Mouse (Mus musculus): ENCODE data around the gene Olfr574. TPM values are rescaled to one million over a fixed set of nuclear protein-coding genes. Genes with fewer than 3 reads are reported as not detected.
A peak's percentile ranks its signal among the peaks of the same experiment; 100 is the strongest.

The Olfr574 gene
- polyA plus RNA-seq (2012; rRNA removed), result not detected in 2 replicates

GRCm38 (mm10) chr7:102948167-102948566, at the start of gene Olfr574:
Olfr574 (plus strand) TSS chr7:102948467.
- TF ChIP-seq POLR2A (IDR thresholded peaks at IDR 0.05; ENCODE audit: low read depth, low read length), result no peak
- no peak for TF ChIP-seq CTCF (IDR thresholded peaks at IDR 0.05; ENCODE audit: extremely low read depth, insufficient read depth, insufficient read length, insufficient replicate concordance)
- Histone ChIP-seq H3K36me3 (ENCODE audit: control insufficient read depth, insufficient read depth, low read length) (no peaks in the 10 kb centered on the region), H3K4me1 (ENCODE audit: control insufficient read depth, insufficient read depth, insufficient read length) (no peaks in the 10 kb centered on the region), H3K4me3 (ENCODE audit: extremely low read depth, insufficient read depth, insufficient read length) (no peak within 1 kb of the TSS), H3K27me3 (ENCODE audit: control insufficient read depth, insufficient read depth, low read length) (no peaks in the 10 kb centered on the region), H3K27ac (ENCODE audit: insufficient read depth, low read length) (no peak within 1 kb of the TSS)
- DNase-seq (ENCODE audit: low read depth in 1 of 2, low spot score in 2 of 2), result no peak
- 81% methylated on average over 1 of the region's 1 CpGs for WGBS

- no peak for TF ChIP-seq POLR2A (IDR thresholded peaks at IDR 0.05; ENCODE audit: low read depth, low read length)
- TF ChIP-seq CTCF (IDR thresholded peaks at IDR 0.05; ENCODE audit: extremely low read depth, insufficient read depth, insufficient read length, insufficient replicate concordance), result no peak
- Histone ChIP-seq H3K36me3 (ENCODE audit: control insufficient read depth, insufficient read depth, low read length) (no peaks in the 10 kb centered on the region), H3K4me1 (ENCODE audit: control insufficient read depth, insufficient read depth, insufficient read length) (no peaks in the 10 kb centered on the region), H3K4me3 (ENCODE audit: extremely low read depth, insufficient read depth, insufficient read length) (no peak overlapping the region), H3K27ac (ENCODE audit: insufficient read depth, low read length) (no peak overlapping the region), H3K27me3 (ENCODE audit: control insufficient read depth, insufficient read depth, low read length) (no peaks in the 10 kb centered on the region)
- WGBS, result 22% methylated on average over 1 of the region's 1 CpGs
- DNase-seq (ENCODE audit: low read depth in 1 of 2, low spot score in 2 of 2), result no peak
These were observed 33.0 kb upstream of the Olfr574 start for GRCm38 (mm10) chr7:102915261-102915660.

GRCm38 (mm10) chr7:102916405-102916804, 31.9 kb upstream of the Olfr574 start:
- TF ChIP-seq CTCF (IDR thresholded peaks at IDR 0.05; ENCODE audit: extremely low read depth, insufficient read depth, insufficient read length, insufficient replicate concordance) (no peak), POLR2A (IDR thresholded peaks at IDR 0.05; ENCODE audit: low read depth, low read length) (no peak)
- no peaks in the 10 kb centered on the region for H3K4me1 ChIP-seq (ENCODE audit: control insufficient read depth, insufficient read depth, insufficient read length)
- no peak for DNase-seq (ENCODE audit: low read depth in 1 of 2, low spot score in 2 of 2)
- no peak overlapping the region for H3K27ac ChIP-seq (ENCODE audit: insufficient read depth, low read length)
- WGBS, result 74% methylated on average over 5 of the region's 5 CpGs
- H3K36me3 ChIP-seq (ENCODE audit: control insufficient read depth, insufficient read depth, low read length), result no peaks in the 10 kb centered on the region
- no peak overlapping the region for H3K4me3 ChIP-seq (ENCODE audit: extremely low read depth, insufficient read depth, insufficient read length)
- H3K27me3 ChIP-seq (ENCODE audit: control insufficient read depth, insufficient read depth, low read length), result no peaks in the 10 kb centered on the region

DNA sequence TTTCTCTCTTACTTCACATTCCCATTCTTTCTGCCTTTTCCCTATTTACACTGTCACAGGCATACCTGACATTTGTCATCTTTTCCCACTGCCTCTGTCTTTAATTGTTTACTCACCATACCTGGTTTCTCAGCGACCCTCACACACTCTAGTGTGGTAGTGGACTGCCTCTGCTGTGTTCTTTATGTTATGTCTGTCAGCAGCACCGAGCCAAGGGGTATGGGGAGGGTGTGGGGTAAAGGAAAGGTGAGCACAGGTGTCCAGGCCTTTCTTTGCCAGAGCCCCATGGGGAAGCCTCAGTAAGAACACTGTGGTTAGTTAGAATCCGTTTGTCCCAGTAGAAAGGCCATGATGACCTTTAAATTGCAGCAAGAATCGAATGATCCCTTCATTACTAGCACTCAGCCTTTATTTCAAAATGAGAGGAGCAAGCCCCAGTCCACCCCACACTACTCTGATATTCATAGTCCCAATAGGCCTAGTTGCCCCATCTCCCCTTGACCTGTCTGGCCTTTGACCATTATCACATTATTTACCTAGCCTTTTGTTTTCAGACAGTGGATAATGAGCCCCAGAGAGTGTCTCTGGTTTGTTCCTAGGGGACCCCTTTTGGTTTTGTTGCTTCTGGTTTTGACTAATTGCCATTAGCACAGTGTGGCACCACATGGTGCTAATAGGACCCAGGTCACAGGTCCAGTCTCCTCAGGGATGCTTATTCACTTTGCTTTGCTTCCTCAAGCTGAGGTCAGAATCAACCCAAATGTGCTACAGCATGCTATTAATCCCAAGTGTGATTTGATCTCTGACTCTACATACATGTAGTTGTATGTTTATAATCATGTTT, 31.0 kb upstream of the Olfr574 start, which contains the start of gene Olfr571:
Gene Olfr571 (minus strand): TSS at position 505 of the 844 bp plus-strand sequence.
- H3K36me3 ChIP-seq (ENCODE audit: control insufficient read depth, insufficient read depth, low read length), result no peaks in the 10 kb centered on the region
- no peak within 1 kb of the TSS for H3K27ac ChIP-seq (ENCODE audit: insufficient read depth, low read length)
- no peak within 1 kb of the TSS for H3K4me3 ChIP-seq (ENCODE audit: extremely low read depth, insufficient read depth, insufficient read length)
- TF ChIP-seq POLR2A (IDR thresholded peaks at IDR 0.05; ENCODE audit: low read depth, low read length), result no peak
- TF ChIP-seq CTCF (IDR thresholded peaks at IDR 0.05; ENCODE audit: extremely low read depth, insufficient read depth, insufficient read length, insufficient replicate concordance), result no peak
- 81% methylated on average over 4 of the region's 4 CpGs for WGBS
- H3K4me1 ChIP-seq (ENCODE audit: control insufficient read depth, insufficient read depth, insufficient read length), result no peaks in the 10 kb centered on the region
- no peak for DNase-seq (ENCODE audit: low read depth in 1 of 2, low spot score in 2 of 2)
- H3K27me3 ChIP-seq (ENCODE audit: control insufficient read depth, insufficient read depth, low read length), result no peaks in the 10 kb centered on the region

GRCm38 (mm10) chr7:102919632-102920031, 28.6 kb upstream of the Olfr574 start:
- no peaks in the 10 kb centered on the region for H3K27me3 ChIP-seq (ENCODE audit: control insufficient read depth, insufficient read depth, low read length)
- peak in 1 of 2 experiments; percentile 3 for DNase-seq (ENCODE audit: low read depth in 1 of 2, low spot score in 2 of 2)
- no peak overlapping the region for H3K4me3 ChIP-seq (ENCODE audit: extremely low read depth, insufficient read depth, insufficient read length)
- 16% methylated on average over 1 of the region's 1 CpGs for WGBS
- H3K27ac ChIP-seq (ENCODE audit: insufficient read depth, low read length), result no peak overlapping the region
- TF ChIP-seq POLR2A (IDR thresholded peaks at IDR 0.05; ENCODE audit: low read depth, low read length) (no peak), CTCF (IDR thresholded peaks at IDR 0.05; ENCODE audit: extremely low read depth, insufficient read depth, insufficient read length, insufficient replicate concordance) (no peak)
- H3K36me3 ChIP-seq (ENCODE audit: control insufficient read depth, insufficient read depth, low read length), result no peaks in the 10 kb centered on the region
- no peaks in the 10 kb centered on the region for H3K4me1 ChIP-seq (ENCODE audit: control insufficient read depth, insufficient read depth, insufficient read length)

DNA sequence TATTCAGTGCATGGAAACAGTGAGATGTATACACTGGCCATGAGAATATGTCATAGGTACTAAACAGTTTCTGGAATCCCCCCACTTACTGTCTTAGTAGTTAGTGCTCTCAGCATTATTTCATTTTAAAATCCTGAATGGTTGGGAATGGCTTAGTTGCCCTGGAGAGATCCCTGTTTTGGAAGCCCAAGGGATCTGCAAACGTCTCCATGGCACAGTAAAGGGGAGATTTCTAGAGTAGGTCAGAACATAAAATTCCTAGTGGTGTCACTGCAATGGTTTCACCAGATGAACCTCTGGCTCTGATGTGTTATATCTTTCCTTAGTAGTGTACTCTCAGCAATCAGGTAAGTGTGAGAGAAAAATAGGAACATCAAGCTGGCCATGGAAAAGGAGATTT, 24.2 kb upstream of the Olfr574 start, which contains the start of gene Olfr572:
Gene Olfr572 (plus strand): TSS at position 301 of the 400 bp plus-strand sequence.
- H3K4me3 ChIP-seq (ENCODE audit: extremely low read depth, insufficient read depth, insufficient read length), result no peak within 1 kb of the TSS
- 70% methylated on average over 1 of the region's 1 CpGs for WGBS

GRCm38 (mm10) chr7:102927105-102927504, 21.2 kb upstream of the Olfr574 start:
- DNase-seq (ENCODE audit: low read depth in 1 of 2, low spot score in 2 of 2), result no peak
- TF ChIP-seq CTCF (IDR thresholded peaks at IDR 0.05; ENCODE audit: extremely low read depth, insufficient read depth, insufficient read length, insufficient replicate concordance), result no peak
- no peak for TF ChIP-seq POLR2A (IDR thresholded peaks at IDR 0.05; ENCODE audit: low read depth, low read length)
- WGBS, result 21% methylated on average over 3 of the region's 3 CpGs
- Histone ChIP-seq H3K27ac (ENCODE audit: insufficient read depth, low read length) (no peak overlapping the region), H3K4me3 (ENCODE audit: extremely low read depth, insufficient read depth, insufficient read length) (no peak overlapping the region), H3K36me3 (ENCODE audit: control insufficient read depth, insufficient read depth, low read length) (no peaks in the 10 kb centered on the region), H3K4me1 (ENCODE audit: control insufficient read depth, insufficient read depth, insufficient read length) (no peaks in the 10 kb centered on the region), H3K27me3 (ENCODE audit: control insufficient read depth, insufficient read depth, low read length) (no peaks in the 10 kb centered on the region)

More for the DNA sequence above, 24.2 kb upstream of the Olfr574 start, which contains the start of gene Olfr572:
- no peak for TF ChIP-seq POLR2A (IDR thresholded peaks at IDR 0.05; ENCODE audit: low read depth, low read length)
- TF ChIP-seq CTCF (IDR thresholded peaks at IDR 0.05; ENCODE audit: extremely low read depth, insufficient read depth, insufficient read length, insufficient replicate concordance), result no peak
- Histone ChIP-seq H3K36me3 (ENCODE audit: control insufficient read depth, insufficient read depth, low read length) (no peaks in the 10 kb centered on the region), H3K27ac (ENCODE audit: insufficient read depth, low read length) (no peak within 1 kb of the TSS), H3K4me1 (ENCODE audit: control insufficient read depth, insufficient read depth, insufficient read length) (no peaks in the 10 kb centered on the region), H3K27me3 (ENCODE audit: control insufficient read depth, insufficient read depth, low read length) (no peaks in the 10 kb centered on the region)
- DNase-seq (ENCODE audit: low read depth in 1 of 2, low spot score in 2 of 2), result no peak

Measured in spleen, adult 2 months (tissue).